Comparison of ENCODE assay signal across 1 mouse cellular context in the genomic region with DNA sequence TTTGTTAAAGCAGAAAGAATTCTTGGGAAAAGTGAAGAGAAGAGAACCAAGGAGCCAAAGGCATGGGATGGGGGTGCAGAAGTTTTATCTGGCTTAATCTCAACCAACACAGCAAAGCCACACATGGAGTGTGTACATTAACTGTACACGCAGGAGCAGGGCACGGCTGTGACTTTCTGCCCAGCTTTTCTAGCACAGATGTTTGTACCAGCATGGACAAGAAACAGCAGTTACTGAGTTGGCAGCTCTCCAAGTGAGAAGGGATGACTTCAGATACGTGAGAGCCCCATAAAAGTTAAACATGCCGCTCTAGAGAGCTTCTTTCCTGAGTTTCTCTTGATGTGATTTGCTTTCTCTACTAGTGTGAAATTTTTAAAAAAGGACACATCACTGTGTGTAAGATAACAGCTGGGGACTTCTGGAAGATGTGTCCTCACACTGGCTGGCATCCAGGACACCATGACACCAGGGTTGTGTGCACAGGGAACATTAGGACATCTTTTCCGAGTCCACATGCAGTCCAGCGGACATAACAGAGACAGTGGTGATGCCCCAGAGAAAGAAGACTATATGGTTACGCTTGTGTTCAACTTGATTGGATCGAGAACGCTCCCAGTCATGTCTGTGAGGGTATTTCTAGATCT.
TF ChIP-seq lines count a peak whose summit lies in the region.

No protein-coding gene starts in this region.

TF ChIP-seq in MEL, 35 proteins besides CTCF, POLR2A, EP300 and RAD21:
- TF ChIP-seq MYC (IDR thresholded peaks at IDR 0.05; ENCODE audit: low read depth, low read length) (no peak), SMC3 (IDR thresholded peaks at IDR 0.05; ENCODE audit: low read depth, low read length) (no peak), MEF2A (IDR thresholded peaks at IDR 0.05; ENCODE audit: extremely low read depth, insufficient replicate concordance, low read depth, low read length, poor library complexity, severe bottlenecking) (no peak), TAL1 (IDR thresholded peaks at IDR 0.05; ENCODE audit: low read length) (no peak), MYB (IDR thresholded peaks at IDR 0.05; ENCODE audit: low read depth, low read length) (no peak), NELFE (IDR thresholded peaks at IDR 0.05; ENCODE audit: low read depth, low read length) (no peak), ELF1 (IDR thresholded peaks at IDR 0.05; ENCODE audit: low read depth, low read length) (no peak), ZMIZ1 (IDR thresholded peaks at IDR 0.05; ENCODE audit: low read depth, low read length) (no peak), SIN3A (IDR thresholded peaks at IDR 0.05; ENCODE audit: low read length) (no peak)
